Mouse (Mus musculus) hindlimb bud, embryonic 11.5 days (tissue): ENCODE measurements at regions not wholly inside any gene's neighbourhood (a gene's known extent, or its start where the extent isn't known, plus 50 kb on each side); places are given as distances from the start of the nearest gene placed in this dataset.

Experiments used
- DNase-seq: peaks from one replicate; pipeline ENCODE4 v3.0.0-alpha.2; 2012; ENCODE audit warnings: low read depth, low spot score; ENCODE audit errors: extremely low spot score

- no peak for DNase-seq
Observed at GRCm38 (mm10) chr10:83895741-83896150, 173.1 kb downstream of the 1500009L16Rik start.

GRCm38 (mm10) chr10:83896160-83896559 lies 173.5 kb downstream of the 1500009L16Rik start:
- DNase-seq = no peak

- DNase-seq = no peak
Observed at GRCm38 (mm10) chr10:83897558-83897957, 174.9 kb downstream of the 1500009L16Rik start.

GRCm38 (mm10) chr10:83906751-83907150 lies 184.1 kb downstream of the 1500009L16Rik start:
- DNase-seq = no peak

GRCm38 (mm10) chr10:83910649-83911370 lies 188.1 kb downstream of the 1500009L16Rik start:
- no peak for DNase-seq

GRCm38 (mm10) chr10:83914401-83915132 lies 191.9 kb downstream of the 1500009L16Rik start:
- peak; percentile 49 for DNase-seq

- DNase-seq = peak; percentile 8
Observed at GRCm38 (mm10) chr10:83915133-83915730, 192.6 kb downstream of the 1500009L16Rik start.

GRCm38 (mm10) chr10:83926990-83927389 lies 204.3 kb downstream of the 1500009L16Rik start:
- DNase-seq = no peak

- no peak for DNase-seq
Observed at GRCm38 (mm10) chr10:83927554-83927953, 204.9 kb downstream of the 1500009L16Rik start.

GRCm38 (mm10) chr10:83931758-83932157 lies 209.1 kb downstream of the 1500009L16Rik start:
- DNase-seq = no peak

- no peak for DNase-seq
Observed at GRCm38 (mm10) chr10:83933201-83933600, 210.5 kb downstream of the 1500009L16Rik start.

GRCm38 (mm10) chr10:83934498-83934897 lies 211.8 kb downstream of the 1500009L16Rik start:
- DNase-seq = no peak

GRCm38 (mm10) chr10:83937168-83937567 lies 214.5 kb downstream of the 1500009L16Rik start:
- DNase-seq = no peak

- DNase-seq = no peak
Observed at GRCm38 (mm10) chr10:83942101-83942500, 219.4 kb downstream of the 1500009L16Rik start.

GRCm38 (mm10) chr10:83944158-83944557 lies 221.5 kb downstream of the 1500009L16Rik start:
- no peak for DNase-seq

GRCm38 (mm10) chr10:83944897-83945296 lies 222.2 kb downstream of the 1500009L16Rik start:
- no peak for DNase-seq

GRCm38 (mm10) chr10:83945503-83945902 lies 222.8 kb downstream of the 1500009L16Rik start:
- no peak for DNase-seq

- no peak for DNase-seq
Observed at GRCm38 (mm10) chr10:83946186-83947176, 223.8 kb downstream of the 1500009L16Rik start.

GRCm38 (mm10) chr10:83957118-83957759 lies 234.6 kb downstream of the 1500009L16Rik start:
- DNase-seq = peak; percentile 20

- DNase-seq = no peak
Observed at GRCm38 (mm10) chr10:83958397-83958796, 235.7 kb downstream of the 1500009L16Rik start.
